ENCODE assay signal across 21 mouse cellular contexts in the genomic region with DNA sequence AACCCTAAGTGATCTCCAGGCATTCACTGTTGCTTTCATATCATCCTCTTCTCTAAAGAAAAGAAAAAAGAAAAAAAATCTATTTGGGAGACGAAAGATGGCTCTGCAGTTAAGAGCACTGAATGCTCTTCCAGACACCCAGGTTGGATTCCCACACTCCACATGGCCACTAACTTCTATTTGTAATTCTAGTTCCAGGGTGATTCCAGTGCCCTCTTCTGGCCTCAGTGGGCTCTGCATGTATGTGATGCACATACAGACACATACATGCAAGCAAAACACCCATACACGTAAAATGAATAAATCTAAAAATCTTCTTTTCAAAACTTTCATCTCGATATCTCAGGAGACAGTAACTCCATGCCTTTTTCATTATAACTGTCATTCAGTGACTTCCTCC.
A peak's percentile ranks its signal among the peaks of the same experiment; 100 is the strongest.
DNase-seq lines count a peak whose midpoint lies in the region; ATAC-seq and TF ChIP-seq lines count a peak whose summit lies in the region.
"Had no signal": no experiment of that assay in that cellular context is flagged by ENCODE, and none has a peak within 500 bp of the region (broad histone marks: within the 10 kb centered on the region; RNA-seq: fewer than 3 reads in every experiment).

No protein-coding gene starts in this region.

- no peak for TF ChIP-seq EP300 in stomach, postnatal 0 days (optimal IDR thresholded peaks at IDR 0.05)

- ATAC-seq in stomach, postnatal 0 days (ENCODE audit: low FRiP score, low TSS enrichment): no peak
- ATAC-seq: forebrain, embryonic 16.5 days; intestine, embryonic 15.5 days had no signal

- H3K4me1 ChIP-seq in E14TG2a.4 (replicated peaks; ENCODE audit: low read depth, low read length): no peaks in the 10 kb centered on the region
- no peaks in the 10 kb centered on the region for H3K4me1 ChIP-seq in stomach, postnatal 0 days (replicated peaks; ENCODE audit: control insufficient read depth, insufficient read depth)
- H3K4me1 ChIP-seq: embryonic facial prominence, embryonic 12.5 days; hindbrain, embryonic 10.5 days; intestine, embryonic 15.5 days had no signal

- no peaks in the 10 kb centered on the region for H3K36me3 ChIP-seq in E14TG2a.4 (ENCODE audit: insufficient read depth, low read length)
- H3K36me3 ChIP-seq in stomach, postnatal 0 days (ENCODE audit: control insufficient read depth, insufficient read depth, low read length): no peaks in the 10 kb centered on the region
- H3K36me3 ChIP-seq: embryonic facial prominence, embryonic 12.5 days; G1E; hindbrain, embryonic 10.5 days; intestine, embryonic 15.5 days had no signal

- no peak overlapping the region for H3K9ac ChIP-seq in stomach, postnatal 0 days (ENCODE audit: low read length)
- H3K9ac ChIP-seq: embryonic facial prominence, embryonic 12.5 days; hindbrain, embryonic 14.5 days; intestine, embryonic 15.5 days had no signal

- H3K9me3 ChIP-seq in E14TG2a.4 (ENCODE audit: low read length): no peaks in the 10 kb centered on the region
- no peaks in the 10 kb centered on the region for H3K9me3 ChIP-seq in stomach, postnatal 0 days (ENCODE audit: control insufficient read depth, low read length)
- H3K9me3 ChIP-seq: embryonic facial prominence, embryonic 12.5 days; hindbrain, embryonic 10.5 days; intestine, embryonic 15.5 days had no signal

- H3K4me3 ChIP-seq in layer of hippocampus, adult 2 months: no peak overlapping the region
- no peak overlapping the region for H3K4me3 ChIP-seq in E14TG2a.4 (replicated peaks; ENCODE audit: low read length)
- H3K4me3 ChIP-seq in stomach, postnatal 0 days (ENCODE audit: low read depth, low read length): no peak overlapping the region
- H3K4me3 ChIP-seq: embryonic facial prominence, embryonic 12.5 days; hindbrain, embryonic 10.5 days; intestine, embryonic 15.5 days had no signal

- DNase-seq in layer of hippocampus, adult 2 months (ENCODE audit: low spot score in 2 of 2): no peak
- no peak for DNase-seq in layer of hippocampus, postnatal 25 days (ENCODE audit: extremely low spot score in 1 of 2, low spot score in 1 of 2)
- DNase-seq in NIH3T3 (ENCODE audit: low read depth): peak; percentile 4
- no peak for DNase-seq in stomach, postnatal 0 days (ENCODE audit: low spot score)
- DNase-seq in B cell, adult 2 months: no peak
- no peak for DNase-seq in gastrocnemius, adult 8-10 months (ENCODE audit: low spot score in 2 of 2)
- DNase-seq: adrenal gland, postnatal 10 days; cerebellum, adult 11-12 months; cerebellum, adult 9-10 months; cerebellum, postnatal 25 days; gastrocnemius, postnatal 10 days; heart, adult 18-20 months; kidney, adult 18-20 months had no signal

- TF ChIP-seq CTCF in layer of hippocampus, adult 2 months (conservative IDR thresholded peaks at IDR 0.05): peak; percentile 48
- TF ChIP-seq CTCF in E14TG2a.4 (conservative IDR thresholded peaks at IDR 0.05; ENCODE audit: low read length): peak; percentile 32
- 0 out of 2 replicates have a peak, but pooled peaks have one; percentile 13 for TF ChIP-seq CTCF in stomach, postnatal 0 days (IDR thresholded peaks at IDR 0.05; ENCODE audit: low read depth)

- no peaks in the 10 kb centered on the region for H3K27me3 ChIP-seq in E14TG2a.4 (ENCODE audit: insufficient read depth, low read length)
- H3K27me3 ChIP-seq in stomach, postnatal 0 days (ENCODE audit: control insufficient read depth, insufficient read depth, low read length): no peaks in the 10 kb centered on the region
- H3K27me3 ChIP-seq: embryonic facial prominence, embryonic 12.5 days; intestine, embryonic 15.5 days had no signal

- whole genome bisulfite sequencing in stomach, postnatal 0 days: 89% methylated on average over 3 of the region's 3 CpGs

- no peak overlapping the region for H3K27ac ChIP-seq in layer of hippocampus, adult 2 months
- H3K27ac ChIP-seq in stomach, postnatal 0 days (replicated peaks): no peak overlapping the region
- H3K27ac ChIP-seq: embryonic facial prominence, embryonic 12.5 days; hindbrain, embryonic 10.5 days; hindbrain, embryonic 14.5 days; intestine, embryonic 15.5 days had no signal

- no peak overlapping the region for H3K4me2 ChIP-seq in stomach, postnatal 0 days (replicated peaks; ENCODE audit: low read depth)
- H3K4me2 ChIP-seq: embryonic facial prominence, embryonic 12.5 days; heart, embryonic 11.5 days; hindbrain, embryonic 14.5 days; intestine, embryonic 15.5 days had no signal
